Mouse (Mus musculus): ENCODE measurements at regions not wholly inside any gene's neighbourhood (a gene's known extent, or its start where the extent isn't known, plus 50 kb on each side); places are given as distances from the start of the nearest gene placed in this dataset.

DNA sequence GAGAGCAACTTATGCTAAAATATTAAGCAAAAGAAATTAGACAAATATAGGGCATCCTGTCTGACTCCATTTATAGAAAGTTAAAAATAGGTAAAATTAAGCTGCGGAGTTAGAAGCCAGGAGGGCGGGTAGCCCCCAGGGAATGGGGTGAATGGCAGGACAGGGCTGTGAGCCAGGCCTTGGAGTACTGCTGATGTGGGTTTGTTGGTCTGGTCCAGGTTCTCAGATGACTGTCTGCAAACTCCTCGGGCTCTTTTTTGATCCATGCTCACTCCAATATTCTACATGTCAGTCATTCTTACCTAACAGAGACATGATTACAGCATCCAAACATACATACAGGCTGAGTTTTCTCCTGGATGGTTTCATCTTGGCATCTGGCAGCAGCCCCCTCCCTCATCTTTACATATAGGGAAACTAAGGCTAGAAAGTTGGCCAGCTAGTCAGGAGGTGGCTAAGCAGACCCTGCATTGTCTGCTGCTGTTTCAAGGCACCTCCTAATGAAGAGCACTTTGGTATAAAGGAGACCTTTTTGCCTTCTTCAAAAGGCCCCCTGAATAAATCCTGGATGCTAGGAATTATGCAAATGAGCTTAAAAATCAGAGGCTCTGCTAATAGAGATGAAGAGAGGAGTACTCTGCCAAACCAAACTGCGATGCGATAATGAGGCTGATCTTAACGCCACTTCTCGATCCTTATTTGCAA lies 354.4 kb downstream of the Xylt1 start:
- no peak for DNase-seq (ENCODE audit: low spot score in 2 of 2)

- no peak for DNase-seq (ENCODE audit: low spot score in 2 of 2)
Observed at GRCm38 (mm10) chr7:117729067-117729466, 348.3 kb downstream of the Xylt1 start.

Measured in spleen, postnatal 14 days (tissue).